Mouse (Mus musculus): ENCODE results near the gene Tril. TPM values are rescaled to one million over a fixed set of nuclear protein-coding genes. Genes with fewer than 3 reads are reported as not detected.

Tril gene
- polyA plus RNA-seq, 1 experiment from 2014 or later, result 16.9 TPM

GRCm38 (mm10) chr6:53814214-53814613 lies 6.4 kb downstream of the Tril start:
- no peaks in the 10 kb centered on the region for H3K36me3 ChIP-seq (ENCODE audit: control insufficient read depth, insufficient read depth, low read length)
- ATAC-seq, result no peak
- no peak overlapping the region for H3K27ac ChIP-seq (ENCODE audit: low read length)
- peaks cover 2% of the 10 kb centered on the region for H3K27me3 ChIP-seq (ENCODE audit: control insufficient read depth, insufficient read depth, low read depth, low read length)
- H3K9ac ChIP-seq (ENCODE audit: low read depth, low read length), result no peak overlapping the region
- no peak overlapping the region for H3K4me2 ChIP-seq (ENCODE audit: low read length)
- H3K4me1 ChIP-seq (ENCODE audit: control insufficient read depth, insufficient read depth, low read length), result peaks cover 14% of the 10 kb centered on the region
- no peak overlapping the region for H3K4me3 ChIP-seq (ENCODE audit: low read depth, low read length)
- H3K9me3 ChIP-seq (replicated peaks; ENCODE audit: control insufficient read depth, low read length, poor library complexity, severe bottlenecking), result no peaks in the 10 kb centered on the region

DNA sequence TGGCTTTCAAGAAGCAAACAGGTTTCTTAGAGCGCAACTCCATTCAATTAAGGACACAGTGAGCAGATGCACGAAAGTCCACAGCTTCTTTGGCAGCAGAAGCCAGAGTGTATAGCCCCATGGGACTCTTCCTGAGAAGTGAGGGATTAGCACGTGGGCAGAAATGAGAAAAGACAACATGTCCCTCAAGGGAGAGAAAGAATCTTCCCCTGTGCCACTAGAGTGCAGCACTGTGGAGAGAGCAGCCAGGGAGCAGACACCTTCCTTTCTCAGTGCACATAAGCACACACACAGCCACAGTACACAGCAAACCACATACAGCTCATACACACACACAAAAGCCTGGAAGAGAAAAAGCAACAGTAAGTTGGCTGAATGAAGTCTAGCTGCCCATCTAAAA lies 8.4 kb downstream of the Tril start:
- no peaks in the 10 kb centered on the region for H3K4me1 ChIP-seq (ENCODE audit: control insufficient read depth, insufficient read depth, low read length)
- H3K27ac ChIP-seq (ENCODE audit: low read length), result no peak overlapping the region
- no peaks in the 10 kb centered on the region for H3K36me3 ChIP-seq (ENCODE audit: control insufficient read depth, insufficient read depth, low read length)
- ATAC-seq, result no peak
- no peak overlapping the region for H3K9ac ChIP-seq (ENCODE audit: low read depth, low read length)
- no peaks in the 10 kb centered on the region for H3K9me3 ChIP-seq (replicated peaks; ENCODE audit: control insufficient read depth, low read length, poor library complexity, severe bottlenecking)
- no peak overlapping the region for H3K4me2 ChIP-seq (ENCODE audit: low read length)
- no peaks in the 10 kb centered on the region; the same call in 1 of the 2 replicates for H3K27me3 ChIP-seq (ENCODE audit: control insufficient read depth, insufficient read depth, low read depth, low read length)
- no peak overlapping the region for H3K4me3 ChIP-seq (ENCODE audit: low read depth, low read length)
- WGBS, result 64% methylated on average over 3 of the region's 3 CpGs

DNA sequence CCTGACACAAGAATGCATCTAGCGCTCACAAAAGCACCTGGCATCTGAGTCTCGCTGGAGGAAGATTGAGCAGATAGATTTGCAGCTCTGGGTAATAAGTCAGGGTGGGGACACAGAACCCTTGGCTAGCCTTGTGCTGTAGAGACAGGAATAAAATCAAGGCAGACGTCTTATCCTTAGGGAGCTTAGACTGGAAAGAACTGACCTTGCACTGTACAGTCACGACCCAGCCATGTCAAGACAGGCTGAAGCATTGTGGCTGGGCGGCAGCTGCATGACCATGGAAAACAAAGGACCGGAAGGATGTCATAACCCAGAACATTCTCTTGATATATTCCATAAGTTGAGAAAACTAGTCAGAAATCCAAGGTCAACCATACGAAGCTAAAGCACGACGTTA lies 11.8 kb downstream of the Tril start:
- Histone ChIP-seq H3K9me3 (replicated peaks; ENCODE audit: control insufficient read depth, low read length, poor library complexity, severe bottlenecking) (no peaks in the 10 kb centered on the region), H3K36me3 (ENCODE audit: control insufficient read depth, insufficient read depth, low read length) (no peaks in the 10 kb centered on the region)
- 86% methylated on average over 9 of the region's 9 CpGs for WGBS

DNA sequence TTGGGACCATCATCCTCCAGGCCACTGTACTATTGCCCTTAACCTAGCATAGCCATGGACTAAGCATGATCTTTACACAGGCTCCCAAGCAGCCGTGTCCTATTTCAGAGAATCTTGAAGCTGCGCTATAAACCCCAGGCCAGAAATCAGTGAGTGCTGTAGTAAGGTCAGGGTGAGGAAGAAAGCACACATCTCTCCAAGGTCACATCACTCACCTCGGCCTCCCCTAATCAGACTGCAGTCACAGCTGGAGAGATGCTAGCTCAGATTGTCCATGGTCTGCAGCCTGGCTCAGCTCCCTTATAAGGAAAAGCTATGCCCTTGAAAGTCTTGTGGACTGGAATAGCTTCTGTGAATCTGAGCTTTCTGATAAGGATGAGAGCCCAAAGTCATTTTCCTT lies 13.4 kb downstream of the Tril start:
- Histone ChIP-seq H3K4me1 (ENCODE audit: control insufficient read depth, insufficient read depth, low read length) (no peaks in the 10 kb centered on the region), H3K4me3 (ENCODE audit: low read depth, low read length) (no peak overlapping the region), H3K27ac (ENCODE audit: low read length) (no peak overlapping the region), H3K36me3 (ENCODE audit: control insufficient read depth, insufficient read depth, low read length) (no peaks in the 10 kb centered on the region), H3K4me2 (ENCODE audit: low read length) (no peak overlapping the region), H3K27me3 (ENCODE audit: control insufficient read depth, insufficient read depth, low read depth, low read length) (no peaks in the 10 kb centered on the region), H3K9me3 (replicated peaks; ENCODE audit: control insufficient read depth, low read length, poor library complexity, severe bottlenecking) (no peaks in the 10 kb centered on the region), H3K9ac (ENCODE audit: low read depth, low read length) (no peak overlapping the region)
- WGBS, result 72% methylated on average over 3 of the region's 3 CpGs
- no peak for ATAC-seq

More for the DNA sequence above, 11.8 kb downstream of the Tril start:
- Histone ChIP-seq H3K9ac (ENCODE audit: low read depth, low read length) (no peak overlapping the region), H3K4me1 (ENCODE audit: control insufficient read depth, insufficient read depth, low read length) (no peaks in the 10 kb centered on the region), H3K27me3 (ENCODE audit: control insufficient read depth, insufficient read depth, low read depth, low read length) (no peaks in the 10 kb centered on the region), H3K4me3 (ENCODE audit: low read depth, low read length) (no peak overlapping the region), H3K4me2 (ENCODE audit: low read length) (no peak overlapping the region), H3K27ac (ENCODE audit: low read length) (no peak overlapping the region)
- ATAC-seq, result no peak

DNA sequence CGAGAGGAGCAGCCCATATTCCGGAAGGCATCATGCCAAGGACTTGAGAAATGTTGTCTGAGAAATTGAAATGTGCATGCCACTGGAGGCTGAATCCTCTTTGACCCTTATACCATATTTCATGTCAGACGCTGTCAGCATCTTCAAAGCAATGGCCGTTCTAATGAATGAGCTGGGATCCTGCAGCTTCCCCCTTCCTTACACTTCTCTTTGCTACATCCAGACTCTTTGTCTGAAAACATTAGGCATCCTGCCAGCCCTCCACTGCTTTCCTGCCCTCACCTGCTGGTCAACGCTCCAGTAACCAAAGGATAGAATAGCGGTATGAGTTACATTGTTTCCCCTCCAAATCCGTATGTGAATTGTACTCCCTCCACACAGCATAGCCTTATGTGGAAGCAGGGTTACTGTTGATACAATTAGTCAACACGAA lies 14.0 kb downstream of the Tril start:
- no peaks in the 10 kb centered on the region for H3K27me3 ChIP-seq (ENCODE audit: control insufficient read depth, insufficient read depth, low read depth, low read length)
- no peak overlapping the region for H3K4me2 ChIP-seq (ENCODE audit: low read length)
- no peak overlapping the region for H3K9ac ChIP-seq (ENCODE audit: low read depth, low read length)
- H3K4me3 ChIP-seq (ENCODE audit: low read depth, low read length), result no peak overlapping the region
- no peaks in the 10 kb centered on the region for H3K9me3 ChIP-seq (replicated peaks; ENCODE audit: control insufficient read depth, low read length, poor library complexity, severe bottlenecking)
- H3K27ac ChIP-seq (ENCODE audit: low read length), result no peak overlapping the region
- no peak for ATAC-seq
- no peaks in the 10 kb centered on the region for H3K4me1 ChIP-seq (ENCODE audit: control insufficient read depth, insufficient read depth, low read length)
- WGBS, result 50% methylated on average over 8 of the region's 8 CpGs
- no peaks in the 10 kb centered on the region for H3K36me3 ChIP-seq (ENCODE audit: control insufficient read depth, insufficient read depth, low read length)

- 85% methylated on average over 5 of the region's 5 CpGs for WGBS
- no peak for ATAC-seq
- H3K27ac ChIP-seq (ENCODE audit: low read length), result no peak overlapping the region
Measured at GRCm38 (mm10) chr6:53806021-53806420, 14.6 kb downstream of the Tril start.

DNA sequence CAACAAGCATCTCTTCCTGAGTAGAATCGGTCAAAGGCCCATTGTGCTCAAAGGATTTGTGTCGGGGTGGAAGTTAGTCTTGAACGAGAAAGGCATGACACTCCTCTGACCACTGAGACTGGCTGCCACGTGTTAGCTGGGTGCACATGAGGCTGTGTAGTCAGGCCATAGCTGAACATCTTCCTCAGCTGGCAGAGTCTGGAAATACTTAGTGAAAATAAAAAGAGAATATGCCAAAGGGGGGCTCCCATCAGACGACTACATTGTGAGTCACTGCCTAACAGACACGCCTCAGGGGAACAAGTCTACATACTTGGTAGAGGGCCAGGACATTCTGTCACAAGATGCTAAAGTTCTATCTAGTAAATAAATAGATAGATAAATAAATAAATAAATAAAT lies 16.5 kb downstream of the Tril start:
- Histone ChIP-seq H3K36me3 (ENCODE audit: control insufficient read depth, insufficient read depth, low read length) (no peaks in the 10 kb centered on the region), H3K27me3 (ENCODE audit: control insufficient read depth, insufficient read depth, low read depth, low read length) (no peaks in the 10 kb centered on the region), H3K9ac (ENCODE audit: low read depth, low read length) (no peak overlapping the region), H3K9me3 (replicated peaks; ENCODE audit: control insufficient read depth, low read length, poor library complexity, severe bottlenecking) (no peaks in the 10 kb centered on the region), H3K27ac (ENCODE audit: low read length) (no peak overlapping the region), H3K4me1 (ENCODE audit: control insufficient read depth, insufficient read depth, low read length) (no peaks in the 10 kb centered on the region), H3K4me3 (ENCODE audit: low read depth, low read length) (no peak overlapping the region), H3K4me2 (ENCODE audit: low read length) (no peak overlapping the region)
- ATAC-seq, result no peak
- 85% methylated on average over 6 of the region's 6 CpGs for WGBS

More at GRCm38 (mm10) chr6:53806021-53806420, 14.6 kb downstream of the Tril start:
- H3K36me3 ChIP-seq (ENCODE audit: control insufficient read depth, insufficient read depth, low read length), result no peaks in the 10 kb centered on the region
- no peak overlapping the region for H3K4me2 ChIP-seq (ENCODE audit: low read length)
- no peaks in the 10 kb centered on the region for H3K27me3 ChIP-seq (ENCODE audit: control insufficient read depth, insufficient read depth, low read depth, low read length)
- H3K9me3 ChIP-seq (replicated peaks; ENCODE audit: control insufficient read depth, low read length, poor library complexity, severe bottlenecking), result no peaks in the 10 kb centered on the region
- no peak overlapping the region for H3K9ac ChIP-seq (ENCODE audit: low read depth, low read length)
- H3K4me3 ChIP-seq (ENCODE audit: low read depth, low read length), result no peak overlapping the region
- H3K4me1 ChIP-seq (ENCODE audit: control insufficient read depth, insufficient read depth, low read length), result no peaks in the 10 kb centered on the region

DNA sequence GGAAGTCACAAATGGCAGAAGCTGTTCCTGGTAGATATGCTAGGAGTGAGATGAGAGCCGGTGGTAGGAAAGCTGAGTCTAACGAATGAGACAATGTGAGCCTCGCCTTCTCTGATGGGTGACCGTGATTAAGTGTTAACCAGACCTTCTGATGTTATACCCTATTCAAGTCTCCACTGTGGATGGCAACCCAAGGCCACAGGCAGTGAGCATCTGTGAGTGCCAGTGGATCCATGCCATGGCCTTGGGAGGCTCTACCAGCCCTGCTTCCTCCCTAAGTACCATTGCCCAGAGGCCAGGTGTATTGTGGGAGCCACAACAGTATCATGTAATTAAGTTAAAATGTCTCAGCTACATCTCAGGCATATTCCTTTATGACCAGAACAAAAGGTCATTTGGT lies 17.1 kb downstream of the Tril start:
- H3K4me2 ChIP-seq (ENCODE audit: low read length), result no peak overlapping the region
- H3K4me3 ChIP-seq (ENCODE audit: low read depth, low read length), result no peak overlapping the region
- WGBS, result 97% methylated on average over 4 of the region's 4 CpGs
- H3K27me3 ChIP-seq (ENCODE audit: control insufficient read depth, insufficient read depth, low read depth, low read length), result no peaks in the 10 kb centered on the region
- H3K27ac ChIP-seq (ENCODE audit: low read length), result no peak overlapping the region
- ATAC-seq, result no peak
- no peaks in the 10 kb centered on the region for H3K4me1 ChIP-seq (ENCODE audit: control insufficient read depth, insufficient read depth, low read length)
- no peaks in the 10 kb centered on the region for H3K9me3 ChIP-seq (replicated peaks; ENCODE audit: control insufficient read depth, low read length, poor library complexity, severe bottlenecking)
- no peak overlapping the region for H3K9ac ChIP-seq (ENCODE audit: low read depth, low read length)
- H3K36me3 ChIP-seq (ENCODE audit: control insufficient read depth, insufficient read depth, low read length), result no peaks in the 10 kb centered on the region

GRCm38 (mm10) chr6:53801893-53802286 lies 18.7 kb downstream of the Tril start:
- Histone ChIP-seq H3K9me3 (replicated peaks; ENCODE audit: control insufficient read depth, low read length, poor library complexity, severe bottlenecking) (no peaks in the 10 kb centered on the region), H3K27me3 (ENCODE audit: control insufficient read depth, insufficient read depth, low read depth, low read length) (no peaks in the 10 kb centered on the region), H3K27ac (ENCODE audit: low read length) (no peak overlapping the region), H3K4me2 (ENCODE audit: low read length) (no peak overlapping the region), H3K36me3 (ENCODE audit: control insufficient read depth, insufficient read depth, low read length) (no peaks in the 10 kb centered on the region), H3K4me1 (ENCODE audit: control insufficient read depth, insufficient read depth, low read length) (no peaks in the 10 kb centered on the region), H3K4me3 (ENCODE audit: low read depth, low read length) (no peak overlapping the region), H3K9ac (ENCODE audit: low read depth, low read length) (no peak overlapping the region)
- no peak for ATAC-seq
- WGBS, result 60% methylated on average over 5 of the region's 5 CpGs

Measured in midbrain, embryonic 16.5 days (tissue).